Mouse (Mus musculus): ENCODE measurements around the gene Ctps.

The Ctps gene

GRCm38 (mm10) chr4:120570438-120571069 is 478 bp upstream of the Ctps start:
- no peak for DNase-seq (ENCODE audit: low read depth, low spot score)

- no peak for DNase-seq (ENCODE audit: low read depth, low spot score)
Observed at GRCm38 (mm10) chr4:120569025-120569424, 1.1 kb downstream of the Ctps start.

- DNase-seq (ENCODE audit: low read depth, low spot score) = no peak
Observed at GRCm38 (mm10) chr4:120568005-120568404, 2.1 kb downstream of the Ctps start.

- DNase-seq (ENCODE audit: low read depth, low spot score) = no peak
Observed at GRCm38 (mm10) chr4:120565726-120566125, 4.3 kb downstream of the Ctps start.

GRCm38 (mm10) chr4:120556592-120556991 is 13.5 kb downstream of the Ctps start:
- DNase-seq (ENCODE audit: low read depth, low spot score) = no peak

GRCm38 (mm10) chr4:120544896-120545295 is 25.2 kb downstream of the Ctps start:
- no peak for DNase-seq (ENCODE audit: low read depth, low spot score)

GRCm38 (mm10) chr4:120538664-120539063 is 31.4 kb downstream of the Ctps start:
- DNase-seq (ENCODE audit: low read depth, low spot score) = no peak

GRCm38 (mm10) chr4:120531986-120532385 is 38.1 kb downstream of the Ctps start, which contains the start of gene Slfnl1:
TSS of gene Slfnl1 (plus strand) at chr4:120532231.
- DNase-seq (ENCODE audit: low read depth, low spot score) = no peak

- DNase-seq (ENCODE audit: low read depth, low spot score) = no peak
Observed at GRCm38 (mm10) chr4:120528171-120528570, 41.9 kb downstream of the Ctps start.

GRCm38 (mm10) chr4:120523092-120523491 is 47.0 kb downstream of the Ctps start:
- no peak for DNase-seq (ENCODE audit: low read depth, low spot score)

- no peak for DNase-seq (ENCODE audit: low read depth, low spot score)
Observed at GRCm38 (mm10) chr4:120522351-120522750, 47.7 kb downstream of the Ctps start.

- no peak for DNase-seq (ENCODE audit: low read depth, low spot score)
Observed at GRCm38 (mm10) chr4:120521761-120522160, 48.3 kb downstream of the Ctps start.

- no peak for DNase-seq (ENCODE audit: low read depth, low spot score)
Observed at GRCm38 (mm10) chr4:120517335-120517734, 52.7 kb downstream of the Ctps start.

- no peak for DNase-seq (ENCODE audit: low read depth, low spot score)
Observed at GRCm38 (mm10) chr4:120516907-120517306, 53.2 kb downstream of the Ctps start.

- DNase-seq (ENCODE audit: low read depth, low spot score) = no peak
Observed at GRCm38 (mm10) chr4:120516491-120516890, 53.6 kb downstream of the Ctps start.

- DNase-seq (ENCODE audit: low read depth, low spot score) = no peak
Observed at GRCm38 (mm10) chr4:120514366-120514765, 55.7 kb downstream of the Ctps start.

GRCm38 (mm10) chr4:120511203-120511602 is 58.9 kb downstream of the Ctps start:
- DNase-seq (ENCODE audit: low read depth, low spot score) = no peak

GRCm38 (mm10) chr4:120506955-120507354 is 63.1 kb downstream of the Ctps start:
- no peak for DNase-seq (ENCODE audit: low read depth, low spot score)

Measured in brain, embryonic 18.5 days (tissue).